Mouse (Mus musculus): ENCODE results near the gene Sox5. TPM values are rescaled to one million over a fixed set of nuclear protein-coding genes. Genes with fewer than 3 reads are reported as not detected.

Sox5 gene
- total RNA-seq, 2 experiments from 2014 or later = 3.3 to 4.9 TPM

GRCm38 (mm10) chr6:144670433-144671167, 111.2 kb downstream of the Sox5 start:
- DNase-seq = no peak
- intact Hi-C loops (cut with DNase I) = no loop called here

GRCm38 (mm10) chr6:144666617-144667016, 115.2 kb downstream of the Sox5 start:
- DNase-seq = no peak
- intact Hi-C loops (cut with DNase I) = no loop called here

- no peak for DNase-seq
- intact Hi-C loops (cut with DNase I) = no loop called here
Observed at GRCm38 (mm10) chr6:144664765-144665164, 117.0 kb downstream of the Sox5 start.

- DNase-seq = no peak
- intact Hi-C loops (cut with DNase I) = no loop called here
Observed at GRCm38 (mm10) chr6:144663516-144664074, 118.2 kb downstream of the Sox5 start.

- no peak for DNase-seq
- intact Hi-C loops (cut with DNase I) = no loop called here
Observed at GRCm38 (mm10) chr6:144659115-144660108, 122.4 kb downstream of the Sox5 start.

- DNase-seq = no peak
- intact Hi-C loops (cut with DNase I) = no loop called here
Observed at GRCm38 (mm10) chr6:144652876-144653275, 128.9 kb downstream of the Sox5 start.

- no peak for DNase-seq
- intact Hi-C loops (cut with DNase I) = loop anchor here (10.0 kb wide), 2 partner anchors 136 to 306 kb away; partner anchors contain the start of gene Sox5
Observed at GRCm38 (mm10) chr6:144648896-144649295, 132.9 kb downstream of the Sox5 start.

GRCm38 (mm10) chr6:144648124-144648591, 133.6 kb downstream of the Sox5 start:
- DNase-seq = no peak
- intact Hi-C loops (cut with DNase I) = loop anchor here (10.0 kb wide), 2 partner anchors 137 to 307 kb away; partner anchors contain the start of gene Sox5

GRCm38 (mm10) chr6:144646331-144646730, 135.4 kb downstream of the Sox5 start:
- DNase-seq = no peak
- intact Hi-C loops (cut with DNase I) = loop anchor here (10.0 kb wide), 2 partner anchors 138 to 308 kb away; partner anchors contain the start of gene Sox5

- DNase-seq = no peak
- intact Hi-C loops (cut with DNase I) = loop anchor here (2.0 to 10.0 kb wide), 3 partner anchors 139 to 309 kb away; partner anchors contain the start of gene Sox5
Observed at GRCm38 (mm10) chr6:144645796-144646195, 136.0 kb downstream of the Sox5 start.

GRCm38 (mm10) chr6:144644711-144645110, 137.1 kb downstream of the Sox5 start:
- intact Hi-C loops (cut with DNase I) = loop anchor here (2.0 to 10.0 kb wide), 3 partner anchors 140 to 310 kb away; partner anchors contain the start of gene Sox5
- DNase-seq = peak; percentile 39 to 71

GRCm38 (mm10) chr6:144643601-144644000, 138.2 kb downstream of the Sox5 start:
- intact Hi-C loops (cut with DNase I) = loop anchor here (10.0 kb wide), 2 partner anchors 141 to 311 kb away; partner anchors contain the start of gene Sox5
- DNase-seq = no peak

GRCm38 (mm10) chr6:144641888-144642287, 139.9 kb downstream of the Sox5 start:
- intact Hi-C loops (cut with DNase I) = loop anchor here (10.0 kb wide), 2 partner anchors 143 to 313 kb away; partner anchors contain the start of gene Sox5
- DNase-seq = no peak

GRCm38 (mm10) chr6:144640591-144640990, 141.2 kb downstream of the Sox5 start:
- DNase-seq = no peak
- intact Hi-C loops (cut with DNase I) = loop anchor here (10.0 kb wide), 2 partner anchors 144 to 314 kb away; partner anchors contain the start of gene Sox5

- no peak for DNase-seq
- intact Hi-C loops (cut with DNase I) = no loop called here
Observed at GRCm38 (mm10) chr6:144638547-144638946, 143.2 kb downstream of the Sox5 start.

GRCm38 (mm10) chr6:144627539-144628115, 154.2 kb downstream of the Sox5 start:
- intact Hi-C loops (cut with DNase I) = no loop called here
- no peak for DNase-seq

GRCm38 (mm10) chr6:144621089-144621769, 160.5 kb downstream of the Sox5 start:
- DNase-seq = no peak
- intact Hi-C loops (cut with DNase I) = no loop called here

GRCm38 (mm10) chr6:144611383-144611791, 170.4 kb downstream of the Sox5 start:
- intact Hi-C loops (cut with DNase I) = no loop called here
- no peak for DNase-seq

GRCm38 (mm10) chr6:144610878-144611277, 170.9 kb downstream of the Sox5 start:
- intact Hi-C loops (cut with DNase I) = no loop called here
- DNase-seq = no peak
